Comparison of ENCODE assay signal across 8 mouse cellular contexts in genomic region chr19:46147511-46148371, GRCm38 (mm10). TPM values are rescaled to one million over a fixed set of nuclear protein-coding genes. Genes with fewer than 3 reads are reported as not detected.
DNase-seq lines count a peak whose midpoint lies in the region; ATAC-seq and TF ChIP-seq lines count a peak whose summit lies in the region.

TSS of gene Pitx3 (minus strand) at chr19:46148326.

- ATAC-seq in kidney, postnatal 0 days (replicated peaks; ENCODE audit: low FRiP score, low read depth): no peak; the same call in 1 of the 2 replicates
- ATAC-seq in midbrain, embryonic 11.5 days (ENCODE audit: low FRiP score): no peak

- H3K4me3 ChIP-seq in layer of hippocampus, adult 2 months: peak within 1 kb of the TSS; percentile 44
- peak within 1 kb of the TSS; percentile 74 for H3K4me3 ChIP-seq in heart, embryonic 10.5 days
- peak within 1 kb of the TSS; percentile 61 for H3K4me3 ChIP-seq in kidney, postnatal 0 days (replicated peaks; ENCODE audit: low read depth, low read length)
- peak within 1 kb of the TSS; percentile 43 for H3K4me3 ChIP-seq in midbrain, embryonic 11.5 days (ENCODE audit: low read depth, low read length)

- H3K9me3 ChIP-seq in heart, embryonic 10.5 days: no peaks in the 10 kb centered on the region
- no peaks in the 10 kb centered on the region for H3K9me3 ChIP-seq in kidney, postnatal 0 days (replicated peaks; ENCODE audit: low read length)
- H3K9me3 ChIP-seq in midbrain, embryonic 11.5 days (ENCODE audit: control insufficient read depth, low read length): no peaks in the 10 kb centered on the region

- no peak for DNase-seq in layer of hippocampus, adult 2 months (ENCODE audit: low spot score in 2 of 2)
- no peak for DNase-seq in layer of hippocampus, postnatal 25 days (ENCODE audit: extremely low spot score in 1 of 2, low spot score in 1 of 2)
- peak; percentile 54 for DNase-seq in embryo, embryonic 11 days
- peak; percentile 78 for DNase-seq in heart, embryonic 10.5 days (ENCODE audit: low spot score)
- DNase-seq in kidney, postnatal 0 days (ENCODE audit: low spot score): no peak
- DNase-seq in midbrain, embryonic 11.5 days (ENCODE audit: low spot score, missing footprints): peak; percentile 94
- DNase-seq in left cerebral cortex, adult 11 months (ENCODE audit: low spot score): no peak
- DNase-seq in right cerebral cortex, adult 18-20 months: no peak

- H3K27ac ChIP-seq in layer of hippocampus, adult 2 months: no peak within 1 kb of the TSS
- H3K27ac ChIP-seq in heart, embryonic 10.5 days: peak within 1 kb of the TSS; percentile 24
- H3K27ac ChIP-seq in kidney, postnatal 0 days: no peak within 1 kb of the TSS
- no peak within 1 kb of the TSS for H3K27ac ChIP-seq in midbrain, embryonic 11.5 days (ENCODE audit: low read depth, low read length)

- under 1% methylated on average over 46 of the region's 47 CpGs for whole genome bisulfite sequencing in heart, embryonic 10.5 days
- WGBS in kidney, postnatal 0 days: 2% methylated on average over 46 of the region's 47 CpGs
- WGBS in midbrain, embryonic 11.5 days: under 1% methylated on average over 45 of the region's 47 CpGs

- no peaks in the 10 kb centered on the region for H3K36me3 ChIP-seq in heart, embryonic 10.5 days
- H3K36me3 ChIP-seq in kidney, postnatal 0 days (ENCODE audit: insufficient read depth, low read length): no peaks in the 10 kb centered on the region
- H3K36me3 ChIP-seq in midbrain, embryonic 11.5 days (ENCODE audit: control insufficient read depth, insufficient read depth, low read length): no peaks in the 10 kb centered on the region

- peak within 1 kb of the TSS; percentile 99 for H3K4me2 ChIP-seq in kidney, postnatal 0 days (ENCODE audit: low read length)
- peak within 1 kb of the TSS; percentile 86 for H3K4me2 ChIP-seq in midbrain, embryonic 11.5 days

- H3K4me1 ChIP-seq in heart, embryonic 10.5 days: peaks cover 24% of the 10 kb centered on the region
- H3K4me1 ChIP-seq in kidney, postnatal 0 days (replicated peaks; ENCODE audit: insufficient read depth, low read length): no peaks in the 10 kb centered on the region
- peaks cover 16% of the 10 kb centered on the region for H3K4me1 ChIP-seq in midbrain, embryonic 11.5 days (ENCODE audit: control insufficient read depth, insufficient read depth, low read length)

- H3K9ac ChIP-seq in kidney, postnatal 0 days (ENCODE audit: low read depth, low read length): no peak within 1 kb of the TSS
- peak within 1 kb of the TSS; percentile 33; the same call in 1 of the 2 replicates for H3K9ac ChIP-seq in midbrain, embryonic 11.5 days (ENCODE audit: low read length)

- TF ChIP-seq CTCF in layer of hippocampus, adult 2 months (conservative IDR thresholded peaks at IDR 0.05): no peak
- TF ChIP-seq CTCF in kidney, postnatal 0 days (IDR thresholded peaks at IDR 0.05; ENCODE audit: low read depth): no peak

- peaks cover 83% of the 10 kb centered on the region for H3K27me3 ChIP-seq in heart, embryonic 10.5 days (ENCODE audit: insufficient read depth, poor library complexity, severe bottlenecking)
- peaks cover 43% of the 10 kb centered on the region for H3K27me3 ChIP-seq in kidney, postnatal 0 days (ENCODE audit: insufficient read depth, low read length)
- peaks cover 54% of the 10 kb centered on the region for H3K27me3 ChIP-seq in midbrain, embryonic 11.5 days (ENCODE audit: control insufficient read depth, insufficient read depth, low read length)

RNA-seq across cellular contexts. Expression of gene Pitx3, which starts in this region (rescaled TPM):
- total RNA-seq in layer of hippocampus, adult 2 months (2021): not detected
- total RNA-seq in layer of hippocampus, postnatal 25 days (2021): not detected
- polyA plus RNA-seq in heart, embryonic 10.5 days (2016; fragmentation: Nextera tagmentation; extraction: Ambion mirVana): 0.87 and 0.89 TPM in 2 replicates
- polyA plus RNA-seq in kidney, postnatal 0 days (2015; fragmentation: Nextera tagmentation; extraction: Ambion mirVana): not detected in 2 replicates
- 0.18 and 0.39 TPM in 2 replicates for polyA plus RNA-seq in midbrain, embryonic 11.5 days (2014; fragmentation: Nextera tagmentation; extraction: Ambion mirVana)

Comparison
In these comparisons a context has a peak if more than half of its experiments do, and no peak if none do; other contexts are left out.
1. Peak in DNase-seq, H3K4me3 ChIP-seq and H3K27ac ChIP-seq in heart, embryonic 10.5 days; RNA of the gene not detected or under 1 TPM.
2. Peak in DNase-seq, H3K4me3 ChIP-seq, H3K9ac ChIP-seq and H3K4me2 ChIP-seq in midbrain, embryonic 11.5 days; RNA of the gene not detected or under 1 TPM.